Mouse (Mus musculus): ENCODE data around the gene Cyb5r3. TPM values are rescaled to one million over a fixed set of nuclear protein-coding genes. Genes with fewer than 3 reads are reported as not detected.
"Not testable (repeated sequence)": the region's sequence is repeated elsewhere in the genome, so short reads cannot be mapped to it uniquely, and the experiment has no call there.

Gene Cyb5r3
- polyA plus RNA-seq, 1 experiment from 2014 or later = 127 TPM

- no peak overlapping the region for H3K27ac ChIP-seq (replicated peaks)
- ATAC-seq (ENCODE audit: extremely low read depth, insufficient number of reproducible peaks, low FRiP score, low TSS enrichment) = no peak
Measured at GRCm38 (mm10) chr15:83145541-83145940, 26.9 kb downstream of the Cyb5r3 start.

DNA sequence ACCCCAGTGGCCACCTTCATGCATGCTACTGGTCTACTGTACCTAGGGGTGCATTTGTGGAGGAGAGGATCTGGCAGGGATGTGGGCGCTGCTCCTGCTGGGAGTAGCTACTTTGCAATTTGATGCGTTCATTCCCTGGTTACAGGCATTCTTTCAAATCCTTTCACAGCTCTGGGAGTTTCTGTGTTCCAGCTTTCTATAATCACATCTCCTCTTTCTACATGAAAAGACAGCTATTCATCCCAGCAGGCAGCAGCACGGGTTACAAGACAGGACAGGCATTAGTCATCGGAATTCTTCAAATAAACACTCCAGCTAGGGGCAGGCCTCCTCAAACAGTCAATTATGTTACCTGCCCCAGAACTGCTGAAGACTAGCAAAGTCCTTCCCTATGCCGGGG, 29.5 kb downstream of the Cyb5r3 start:
- no peak for ATAC-seq (ENCODE audit: extremely low read depth, insufficient number of reproducible peaks, low FRiP score, low TSS enrichment)
- Histone ChIP-seq H3K27ac (replicated peaks) (no peak overlapping the region), H3K36me3 (peaks cover 56% of the 10 kb centered on the region), H3K9ac (0 out of 2 replicates have a peak overlapping the region, but pooled peaks have one; percentile 14), H3K27me3 (replicated peaks) (no peaks in the 10 kb centered on the region), H3K4me3 (no peak overlapping the region), H3K4me1 (peaks cover 46% of the 10 kb centered on the region), H3K9me3 (no peaks in the 10 kb centered on the region), H3K4me2 (no peak overlapping the region)
- 52% methylated on average over 5 of the region's 5 CpGs for WGBS

More at GRCm38 (mm10) chr15:83145541-83145940, 26.9 kb downstream of the Cyb5r3 start:
- peaks cover 53% of the 10 kb centered on the region for H3K4me1 ChIP-seq
- no peak overlapping the region for H3K9ac ChIP-seq
- H3K4me2 ChIP-seq = no peak overlapping the region
- 81% methylated on average over 6 of the region's 6 CpGs for WGBS
- peaks cover 42% of the 10 kb centered on the region for H3K36me3 ChIP-seq
- H3K9me3 ChIP-seq = no peaks in the 10 kb centered on the region
- no peak overlapping the region for H3K4me3 ChIP-seq
- H3K27me3 ChIP-seq (replicated peaks) = no peaks in the 10 kb centered on the region

DNA sequence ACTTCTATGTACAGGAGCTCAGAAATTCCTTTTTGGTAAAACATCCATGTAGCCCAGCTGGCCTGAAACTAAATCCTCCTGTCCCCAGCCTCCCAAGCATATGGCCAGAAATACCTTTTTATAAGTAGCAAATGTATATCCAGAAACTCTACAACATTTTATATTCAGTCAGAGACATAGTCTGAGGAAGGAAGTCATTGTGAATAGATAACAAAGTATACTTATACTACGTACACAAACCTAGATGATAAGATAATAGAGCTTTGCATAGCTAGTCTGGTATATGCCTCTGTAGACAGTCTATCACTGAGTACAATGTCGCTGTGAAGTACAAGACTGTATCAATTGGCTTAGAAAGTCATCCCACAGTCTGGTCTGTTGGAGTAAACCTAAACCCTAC, 36.7 kb downstream of the Cyb5r3 start:
- Histone ChIP-seq H3K36me3 (peaks cover 86% of the 10 kb centered on the region), H3K27me3 (replicated peaks) (no peaks in the 10 kb centered on the region)

GRCm38 (mm10) chr15:83134671-83135070, 37.7 kb downstream of the Cyb5r3 start:
- Histone ChIP-seq H3K27me3 (replicated peaks) (no peaks in the 10 kb centered on the region), H3K27ac (replicated peaks) (no peak overlapping the region), H3K36me3 (peaks cover 96% of the 10 kb centered on the region), H3K9me3 (no peaks in the 10 kb centered on the region), H3K4me2 (no peak overlapping the region), H3K4me1 (no peaks in the 10 kb centered on the region), H3K4me3 (no peak overlapping the region), H3K9ac (no peak overlapping the region)
- ATAC-seq (ENCODE audit: extremely low read depth, insufficient number of reproducible peaks, low FRiP score, low TSS enrichment) = no peak
- 84% methylated on average over 6 of the region's 6 CpGs for WGBS

More for the DNA sequence above, 36.7 kb downstream of the Cyb5r3 start:
- Histone ChIP-seq H3K9ac (no peak overlapping the region), H3K27ac (replicated peaks) (no peak overlapping the region), H3K4me3 (no peak overlapping the region), H3K4me2 (no peak overlapping the region), H3K4me1 (peaks cover 4% of the 10 kb centered on the region; the same call in 1 of the 2 replicates), H3K9me3 (no peaks in the 10 kb centered on the region)
- no peak for ATAC-seq (ENCODE audit: extremely low read depth, insufficient number of reproducible peaks, low FRiP score, low TSS enrichment)
- WGBS = 60% methylated on average over 2 of the region's 2 CpGs

GRCm38 (mm10) chr15:83129530-83130231, 42.7 kb downstream of the Cyb5r3 start:
- peaks cover 97% of the 10 kb centered on the region for H3K36me3 ChIP-seq
- H3K4me2 ChIP-seq = no peak overlapping the region
- no peak for ATAC-seq (ENCODE audit: extremely low read depth, insufficient number of reproducible peaks, low FRiP score, low TSS enrichment)

DNA sequence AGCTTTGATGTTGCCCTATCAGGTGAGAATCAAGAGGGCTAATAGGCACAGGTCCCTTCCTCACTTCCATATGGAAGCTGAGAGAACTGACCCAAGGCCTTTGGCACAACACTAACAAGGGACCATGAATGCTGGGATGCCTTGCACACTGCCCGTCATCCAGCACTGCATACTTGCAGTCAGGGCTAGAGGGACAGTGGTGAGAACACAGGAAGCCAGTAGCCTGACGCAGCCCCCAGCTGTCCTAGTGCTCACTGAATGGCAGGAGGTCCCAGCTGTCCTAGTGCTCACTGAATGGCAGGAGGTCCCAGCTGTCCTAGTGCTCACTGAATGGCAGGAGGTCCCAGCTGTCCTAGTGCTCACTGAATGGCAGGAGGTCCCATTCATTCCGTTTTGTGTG, 45.4 kb downstream of the Cyb5r3 start:
- H3K4me3 ChIP-seq; H3K9me3 ChIP-seq; H3K27ac ChIP-seq (replicated peaks); H3K9ac ChIP-seq; ATAC-seq (ENCODE audit: extremely low read depth, insufficient number of reproducible peaks, low FRiP score, low TSS enrichment); H3K27me3 ChIP-seq (replicated peaks); H3K4me1 ChIP-seq; H3K4me2 ChIP-seq: not testable (repeated sequence)
- H3K36me3 ChIP-seq = peaks cover 74% of the 10 kb centered on the region
- WGBS = 84% methylated on average over 3 of the region's 3 CpGs

More at GRCm38 (mm10) chr15:83129530-83130231, 42.7 kb downstream of the Cyb5r3 start:
- no peaks in the 10 kb centered on the region for H3K27me3 ChIP-seq (replicated peaks)
- H3K9me3 ChIP-seq = no peaks in the 10 kb centered on the region
- 91% methylated on average over 7 of the region's 7 CpGs for WGBS
- no peaks in the 10 kb centered on the region for H3K4me1 ChIP-seq
- H3K27ac ChIP-seq (replicated peaks) = no peak overlapping the region
- H3K4me3 ChIP-seq = no peak overlapping the region
- H3K9ac ChIP-seq = no peak overlapping the region

GRCm38 (mm10) chr15:83126582-83126981, 45.8 kb downstream of the Cyb5r3 start:
- no peak for ATAC-seq (ENCODE audit: extremely low read depth, insufficient number of reproducible peaks, low FRiP score, low TSS enrichment)

GRCm38 (mm10) chr15:83124625-83125024, 47.8 kb downstream of the Cyb5r3 start:
- Histone ChIP-seq H3K9me3 (no peaks in the 10 kb centered on the region), H3K4me2 (no peak overlapping the region), H3K27me3 (replicated peaks) (no peaks in the 10 kb centered on the region), H3K27ac (replicated peaks) (no peak overlapping the region), H3K36me3 (peaks cover 61% of the 10 kb centered on the region), H3K4me1 (peaks cover 12% of the 10 kb centered on the region), H3K4me3 (no peak overlapping the region), H3K9ac (no peak overlapping the region)
- no peak for ATAC-seq (ENCODE audit: extremely low read depth, insufficient number of reproducible peaks, low FRiP score, low TSS enrichment)
- WGBS = 59% methylated on average over 5 of the region's 5 CpGs

More at GRCm38 (mm10) chr15:83126582-83126981, 45.8 kb downstream of the Cyb5r3 start:
- Histone ChIP-seq H3K27ac (replicated peaks) (no peak overlapping the region), H3K27me3 (replicated peaks) (no peaks in the 10 kb centered on the region), H3K36me3 (peaks cover 69% of the 10 kb centered on the region), H3K9ac (no peak overlapping the region), H3K4me2 (no peak overlapping the region), H3K9me3 (no peaks in the 10 kb centered on the region), H3K4me3 (no peak overlapping the region), H3K4me1 (peaks cover 6% of the 10 kb centered on the region)
- WGBS = 88% methylated on average over 9 of the region's 9 CpGs

DNA sequence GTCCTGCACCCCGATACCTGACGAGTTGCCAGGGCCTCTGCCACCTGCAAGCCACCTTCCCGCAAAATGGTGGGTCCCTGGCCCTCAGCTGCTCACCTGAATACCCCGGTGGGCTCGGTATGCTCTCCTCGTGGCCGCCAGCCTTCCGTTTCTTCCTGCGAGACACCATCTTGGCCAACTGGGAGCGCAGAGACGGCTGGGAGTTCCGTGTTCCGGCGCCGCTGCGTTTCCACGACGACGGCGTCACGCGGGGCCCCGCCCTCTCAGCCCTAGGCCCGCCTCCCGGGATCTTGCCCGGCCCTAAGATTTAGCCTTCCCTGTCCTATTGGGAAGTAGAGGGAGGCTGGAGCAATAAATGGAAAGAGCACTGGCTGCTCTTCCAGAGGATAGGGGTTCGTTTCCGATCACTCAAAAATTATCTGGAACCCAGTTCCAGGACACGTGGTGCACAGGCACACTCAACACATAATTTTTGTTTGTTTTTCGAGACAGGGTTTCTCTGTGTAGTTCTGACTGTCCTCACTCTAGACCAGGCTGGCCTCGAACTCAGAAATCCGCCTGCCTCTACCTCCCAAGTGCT, 49.7 kb downstream of the Cyb5r3 start, which contains the start of gene Rrp7a:
Rrp7a (minus strand) TSS at position 236 of the 580 bp plus-strand sequence.
- WGBS = 9% methylated on average over 32 of the region's 32 CpGs
- Histone ChIP-seq H3K9me3 (no peaks in the 10 kb centered on the region), H3K4me1 (peaks cover 15% of the 10 kb centered on the region), H3K9ac (peak within 1 kb of the TSS; percentile 84), H3K36me3 (peaks cover 59% of the 10 kb centered on the region), H3K27ac (replicated peaks) (peak within 1 kb of the TSS; percentile 68), H3K27me3 (replicated peaks) (no peaks in the 10 kb centered on the region), H3K4me3 (peak within 1 kb of the TSS; percentile 75), H3K4me2 (peak within 1 kb of the TSS; percentile 80)
- peak; percentile 70 for ATAC-seq (ENCODE audit: extremely low read depth, insufficient number of reproducible peaks, low FRiP score, low TSS enrichment)

GRCm38 (mm10) chr15:83121709-83122565, 50.5 kb downstream of the Cyb5r3 start:
- peaks cover 59% of the 10 kb centered on the region for H3K36me3 ChIP-seq
- no peaks in the 10 kb centered on the region for H3K27me3 ChIP-seq (replicated peaks)
- H3K4me2 ChIP-seq = peak overlapping the region; percentile 80
- peaks cover 15% of the 10 kb centered on the region for H3K4me1 ChIP-seq
- no peaks in the 10 kb centered on the region for H3K9me3 ChIP-seq
- WGBS = 3% methylated on average over 43 of the region's 43 CpGs
- H3K27ac ChIP-seq (replicated peaks) = peak overlapping the region; percentile 68
- H3K9ac ChIP-seq = peak overlapping the region; percentile 84
- H3K4me3 ChIP-seq = peak overlapping the region; percentile 75
- ATAC-seq (ENCODE audit: extremely low read depth, insufficient number of reproducible peaks, low FRiP score, low TSS enrichment) = peak; percentile 22; the same call in 1 of the 2 replicates

DNA sequence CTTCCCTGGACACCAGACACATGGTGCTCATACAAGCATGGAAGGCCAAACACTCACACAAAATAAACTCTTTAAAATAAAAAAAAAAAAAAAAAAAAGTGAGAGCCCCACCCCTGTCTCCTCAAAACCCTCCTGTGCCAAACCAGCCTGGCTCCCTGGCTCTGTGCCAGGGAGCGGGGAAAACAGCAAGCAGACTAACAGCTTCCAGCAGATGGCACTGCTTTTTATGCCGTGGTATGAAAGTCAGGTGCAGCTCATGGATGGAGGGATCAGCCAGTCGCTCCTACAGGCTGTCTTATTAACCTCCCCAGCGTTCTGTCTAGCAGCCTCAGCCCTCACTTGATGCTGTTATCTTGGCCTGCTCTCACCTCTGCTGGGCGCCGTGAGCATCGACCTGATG, 54.0 kb downstream of the Cyb5r3 start:
- no peak overlapping the region for H3K4me3 ChIP-seq
- no peak overlapping the region for H3K9ac ChIP-seq
- ATAC-seq (ENCODE audit: extremely low read depth, insufficient number of reproducible peaks, low FRiP score, low TSS enrichment) = no peak
- peaks cover 26% of the 10 kb centered on the region for H3K4me1 ChIP-seq
- WGBS = 47% methylated on average over 7 of the region's 7 CpGs
- H3K4me2 ChIP-seq = no peak overlapping the region
- no peaks in the 10 kb centered on the region for H3K27me3 ChIP-seq (replicated peaks)
- H3K27ac ChIP-seq (replicated peaks) = no peak overlapping the region
- no peaks in the 10 kb centered on the region for H3K9me3 ChIP-seq
- peaks cover 69% of the 10 kb centered on the region for H3K36me3 ChIP-seq

All from heart, embryonic 13.5 days (tissue).